Mouse (Mus musculus): ENCODE measurements around the gene Krtap19-3. TPM values are rescaled to one million over a fixed set of nuclear protein-coding genes. Genes with fewer than 3 reads are reported as not detected.

Krtap19-3 gene
- not detected for total RNA-seq (2021)
- long read RNA-seq, experiment 1 = 0 reads
- long read RNA-seq, experiment 2 = 0 reads

- DNase-seq (ENCODE audit: low spot score in 2 of 2) = no peak
- intact Hi-C loops (cut with DNase I) = no loop called here
Observed at GRCm38 (mm10) chr16:88877938-88878337, at the start of gene Krtap19-3. Gene Krtap19-3 (minus strand): TSS chr16:88878038.

GRCm38 (mm10) chr16:88896357-88896756 is 18.5 kb upstream of the Krtap19-3 start, which contains the start of gene Krtap19-5:
Gene Krtap19-5 (minus strand): TSS chr16:88896457.
- DNase-seq (ENCODE audit: low spot score in 2 of 2) = no peak

GRCm38 (mm10) chr16:88886870-88887269 is 9.0 kb upstream of the Krtap19-3 start:
- intact Hi-C loops (cut with DNase I) = no loop called here
- no peak for DNase-seq (ENCODE audit: low spot score in 2 of 2)

More at GRCm38 (mm10) chr16:88896357-88896756, 18.5 kb upstream of the Krtap19-3 start, which contains the start of gene Krtap19-5:
- intact Hi-C loops (cut with DNase I) = no loop called here

- intact Hi-C loops (cut with DNase I) = no loop called here
Observed at GRCm38 (mm10) chr16:88884989-88885388, 7.2 kb upstream of the Krtap19-3 start, which contains the start of gene Krtap19-4. Gene Krtap19-4 (minus strand): TSS chr16:88885089.

GRCm38 (mm10) chr16:88874169-88874568 is 3.7 kb downstream of the Krtap19-3 start, which contains the start of gene Krtap19-2:
Gene Krtap19-2 (minus strand): TSS chr16:88874269.
- DNase-seq (ENCODE audit: low spot score in 2 of 2) = no peak
- intact Hi-C loops (cut with DNase I) = no loop called here

More at GRCm38 (mm10) chr16:88884989-88885388, 7.2 kb upstream of the Krtap19-3 start, which contains the start of gene Krtap19-4:
- DNase-seq (ENCODE audit: low spot score in 2 of 2) = no peak

GRCm38 (mm10) chr16:88869311-88869710 is 8.5 kb downstream of the Krtap19-3 start, which contains the start of gene Krtap19-1:
Gene Krtap19-1 (minus strand): TSS chr16:88869411.
- intact Hi-C loops (cut with DNase I) = no loop called here

GRCm38 (mm10) chr16:88864887-88865407 is 12.9 kb downstream of the Krtap19-3 start:
- DNase-seq (ENCODE audit: low spot score in 2 of 2) = no peak
- intact Hi-C loops (cut with DNase I) = no loop called here

More at GRCm38 (mm10) chr16:88869311-88869710, 8.5 kb downstream of the Krtap19-3 start, which contains the start of gene Krtap19-1:
- DNase-seq (ENCODE audit: low spot score in 2 of 2) = no peak

- DNase-seq (ENCODE audit: low spot score in 2 of 2) = no peak
- intact Hi-C loops (cut with DNase I) = no loop called here
Observed at GRCm38 (mm10) chr16:88851450-88851849, 26.4 kb downstream of the Krtap19-3 start.

GRCm38 (mm10) chr16:88848558-88848957 is 29.3 kb downstream of the Krtap19-3 start:
- intact Hi-C loops (cut with DNase I) = no loop called here
- no peak for DNase-seq (ENCODE audit: low spot score in 2 of 2)

- DNase-seq (ENCODE audit: low spot score in 2 of 2) = no peak
- intact Hi-C loops (cut with DNase I) = no loop called here
Observed at GRCm38 (mm10) chr16:88847363-88847762, 30.5 kb downstream of the Krtap19-3 start.

Other genes starting within 250 kb of the Krtap19-3 start
- not detected for gene Krtap26-1, start 230.2 kb downstream of the Krtap19-3 start, total RNA-seq (2021)
- not detected for gene Krtap27-1, start 206.4 kb downstream of the Krtap19-3 start, total RNA-seq (2021)
- not detected for gene 2310061N02Rik, start 170.1 kb downstream of the Krtap19-3 start, total RNA-seq (2021)
- not detected for gene Krtap13-1, start 149.2 kb downstream of the Krtap19-3 start, total RNA-seq (2021)
- not detected for gene Krtap13, start 126.4 kb downstream of the Krtap19-3 start, total RNA-seq (2021)
- gene 2310034C09Rik, start 119.2 kb downstream of the Krtap19-3 start, total RNA-seq (2021) = not detected
- not detected for gene 2310057N15Rik, start 103.8 kb downstream of the Krtap19-3 start, total RNA-seq (2021)
- not detected for gene Gm5965, start 100.1 kb downstream of the Krtap19-3 start, total RNA-seq (2021)
- gene Gm20741, start 65.8 kb downstream of the Krtap19-3 start, total RNA-seq (2021) = not detected
- gene Krtap15, start 57.8 kb downstream of the Krtap19-3 start, total RNA-seq (2021) = not detected
- gene Krtap14, start 51.9 kb downstream of the Krtap19-3 start, total RNA-seq (2021) = not detected
- not detected for gene Krtap19-1, start 8.6 kb downstream of the Krtap19-3 start, total RNA-seq (2021)
- gene Krtap19-2, start 3.8 kb downstream of the Krtap19-3 start, total RNA-seq (2021) = not detected
- gene Krtap19-4, start 7.1 kb upstream of the Krtap19-3 start, total RNA-seq (2021) = not detected
- gene Krtap19-5, start 18.4 kb upstream of the Krtap19-3 start, total RNA-seq (2021) = not detected
- gene Krtap19-9b, start 54.2 kb upstream of the Krtap19-3 start, total RNA-seq (2021) = not detected
- not detected for gene Krtap16-3, start 84.8 kb upstream of the Krtap19-3 start, total RNA-seq (2021)
- not detected for gene Krtap22-2, start 132.7 kb upstream of the Krtap19-3 start, total RNA-seq (2021)
- not detected for gene Gm10229, start 137.2 kb upstream of the Krtap19-3 start, total RNA-seq (2021)
- not detected for gene Krtap6-1, start 153.7 kb upstream of the Krtap19-3 start, total RNA-seq (2021)
- gene Gm10228, start 163.4 kb upstream of the Krtap19-3 start, total RNA-seq (2021) = not detected
- not detected for gene Krtap6-5, start 169.8 kb upstream of the Krtap19-3 start, total RNA-seq (2021)
- not detected for gene 1110025L11Rik, start 186.0 kb upstream of the Krtap19-3 start, total RNA-seq (2021)
- not detected for gene Krtap6-3, start 206.0 kb upstream of the Krtap19-3 start, total RNA-seq (2021)